Mouse (Mus musculus) macrophage (primary cell): Measurements from ENCODE around the gene Gm9903. TPM values are rescaled to one million over a fixed set of nuclear protein-coding genes. Genes with fewer than 3 reads are reported as not detected.
A peak's percentile ranks its signal among the peaks of the same experiment; 100 is the strongest.

Experiments
- H3K27ac ChIP-seq: fragments of 350-480 bp; formaldehyde crosslinking; 2 replicates; pipeline ENCODE4 v1.9.0; 2021
- H3K36me3 ChIP-seq: fragments of 350-480 bp; formaldehyde crosslinking; 2 replicates; pipeline ENCODE4 v1.9.0; 2021; ENCODE audit errors: inconsistent target
- H3K4me3 ChIP-seq: fragments of 350-480 bp; formaldehyde crosslinking; 2 replicates; pipeline ENCODE4 v1.9.0; 2021; ENCODE audit errors: inconsistent target
- H3K79me2 ChIP-seq: fragments of 350-480 bp; formaldehyde crosslinking; 2 replicates; pipeline ENCODE4 v1.9.0; 2021; ENCODE audit errors: inconsistent target
- WGBS: methylation state at CpG from one replicate; pipeline ENCODE4 v1.1.7; 2026; ENCODE audit warnings: inconsistent platforms; ENCODE audit not compliant: missing documents; 5-methylcytosine and 5-hydroxymethylcytosine counted together
- polyA plus RNA-seq: library from polyadenylated mRNA; stranded (reverse); fragments of 250-400 nt; gene quantifications from 3 replicates; pipeline ENCODE4 v1.2.4, GENCODE M21; 2018; ENCODE audit warnings: inconsistent platforms

The Gm9903 gene
- polyA plus RNA-seq, 1 experiment from 2014 or later = 0.10 TPM

- no peak overlapping the region for H3K4me3 ChIP-seq
- 94% methylated on average over 10 of the region's 10 CpGs for WGBS
- peaks cover 60% of the 10 kb centered on the region for H3K79me2 ChIP-seq
- peaks cover 16% of the 10 kb centered on the region; the same call in 1 of the 2 replicates for H3K36me3 ChIP-seq
- no peak overlapping the region for H3K27ac ChIP-seq
These were observed 25.6 kb downstream of the Gm9903 start for GRCm38 (mm10) chr5:33655251-33655840.

GRCm38 (mm10) chr5:33656739-33657138 is 27.0 kb downstream of the Gm9903 start:
- Histone ChIP-seq H3K27ac (peak overlapping the region; percentile 93), H3K4me3 (peak overlapping the region; percentile 91), H3K36me3 (peaks cover 16% of the 10 kb centered on the region; the same call in 1 of the 2 replicates), H3K79me2 (peaks cover 60% of the 10 kb centered on the region)
- 7% methylated on average over 1 of the region's 1 CpGs for WGBS

- Histone ChIP-seq H3K79me2 (peaks cover 60% of the 10 kb centered on the region), H3K4me3 (peak overlapping the region; percentile 91), H3K36me3 (peaks cover 16% of the 10 kb centered on the region; the same call in 1 of the 2 replicates), H3K27ac (peak overlapping the region; percentile 93)
- WGBS = under 1% methylated on average over 32 of the region's 32 CpGs
These were observed 27.6 kb downstream of the Gm9903 start for GRCm38 (mm10) chr5:33657251-33657786.

GRCm38 (mm10) chr5:33657787-33658663 is 28.3 kb downstream of the Gm9903 start, which contains the start of the genes Tacc3 and Tmem129:
Gene Tacc3, plus strand, starts transcription at chr5:33658128.
Gene Tmem129, minus strand, starts transcription at chr5:33658416.
- Histone ChIP-seq H3K79me2 (peaks cover 60% of the 10 kb centered on the region), H3K36me3 (peaks cover 16% of the 10 kb centered on the region; the same call in 1 of the 2 replicates), H3K27ac (peak within 1 kb of the TSS; percentile 93), H3K4me3 (peak within 1 kb of the TSS; percentile 91)
- under 1% methylated on average over 59 of the region's 60 CpGs for WGBS

GRCm38 (mm10) chr5:33658664-33659050 is 28.9 kb downstream of the Gm9903 start:
- peaks cover 14% of the 10 kb centered on the region; the same call in 1 of the 2 replicates for H3K36me3 ChIP-seq
- H3K27ac ChIP-seq = peak overlapping the region; percentile 93
- under 1% methylated on average over 26 of the region's 26 CpGs for WGBS
- peaks cover 60% of the 10 kb centered on the region for H3K79me2 ChIP-seq
- peak overlapping the region; percentile 91 for H3K4me3 ChIP-seq

GRCm38 (mm10) chr5:33668223-33668622 is 38.5 kb downstream of the Gm9903 start:
- Histone ChIP-seq H3K4me3 (no peak overlapping the region), H3K36me3 (peaks cover 22% of the 10 kb centered on the region; the same call in 1 of the 2 replicates)

GRCm38 (mm10) chr5:33671659-33672058 is 41.9 kb downstream of the Gm9903 start:
- no peaks in the 10 kb centered on the region for H3K79me2 ChIP-seq
- WGBS = 40% methylated on average over 5 of the region's 5 CpGs
- H3K27ac ChIP-seq = no peak overlapping the region
- H3K36me3 ChIP-seq = peaks cover 17% of the 10 kb centered on the region; the same call in 1 of the 2 replicates
- no peak overlapping the region for H3K4me3 ChIP-seq

More at GRCm38 (mm10) chr5:33668223-33668622, 38.5 kb downstream of the Gm9903 start:
- no peaks in the 10 kb centered on the region for H3K79me2 ChIP-seq
- no peak overlapping the region for H3K27ac ChIP-seq

- WGBS = 95% methylated on average over 2 of the region's 3 CpGs
- H3K4me3 ChIP-seq = no peak overlapping the region
- peaks cover 8% of the 10 kb centered on the region; the same call in 1 of the 2 replicates for H3K36me3 ChIP-seq
- no peaks in the 10 kb centered on the region for H3K79me2 ChIP-seq
- no peak overlapping the region for H3K27ac ChIP-seq
These were observed 44.7 kb downstream of the Gm9903 start for GRCm38 (mm10) chr5:33674439-33674838.

GRCm38 (mm10) chr5:33675964-33676363 is 46.2 kb downstream of the Gm9903 start:
- Histone ChIP-seq H3K36me3 (no peaks in the 10 kb centered on the region), H3K4me3 (no peak overlapping the region), H3K79me2 (no peaks in the 10 kb centered on the region), H3K27ac (no peak overlapping the region)
- 0% methylated on average over 1 of the region's 1 CpGs for WGBS

GRCm38 (mm10) chr5:33678244-33678643 is 48.5 kb downstream of the Gm9903 start:
- Histone ChIP-seq H3K79me2 (no peaks in the 10 kb centered on the region), H3K4me3 (no peak overlapping the region), H3K27ac (no peak overlapping the region), H3K36me3 (no peaks in the 10 kb centered on the region)
- WGBS = 91% methylated on average over 5 of the region's 5 CpGs

GRCm38 (mm10) chr5:33681044-33681443 is 51.3 kb downstream of the Gm9903 start:
- Histone ChIP-seq H3K79me2 (no peaks in the 10 kb centered on the region), H3K27ac (no peak overlapping the region), H3K4me3 (no peak overlapping the region), H3K36me3 (no peaks in the 10 kb centered on the region)
- WGBS = 63% methylated on average over 3 of the region's 3 CpGs

Other genes with a start within 250 kb of the Gm9903 start
- not detected in 3 replicates for gene Nkx1-1, start 195.9 kb upstream of the Gm9903 start, polyA plus RNA-seq
- 9.3 to 21.4 TPM (median 18.9 TPM) in 3 replicates for gene Fam53a, start 290 bp upstream of the Gm9903 start, polyA plus RNA-seq
- 28.4 to 65.1 TPM (median 34.0 TPM) in 3 replicates for gene Slbp, start 22.6 kb downstream of the Gm9903 start, polyA plus RNA-seq
- 6.1 to 26.7 TPM (median 22.0 TPM) in 3 replicates for gene Tacc3, start 28.2 kb downstream of the Gm9903 start, polyA plus RNA-seq
- gene Tmem129, start 28.5 kb downstream of the Gm9903 start, polyA plus RNA-seq = 11.7 to 18.8 TPM (median 18.6 TPM) in 3 replicates
- gene Fgfr3, start 91.7 kb downstream of the Gm9903 start, polyA plus RNA-seq = not detected in 3 replicates
- 18.0 to 31.8 TPM (median 23.1 TPM) in 3 replicates for gene Letm1, start 152.9 kb downstream of the Gm9903 start, polyA plus RNA-seq
- gene Nsd2, start 190.8 kb downstream of the Gm9903 start, polyA plus RNA-seq = 12.0 to 50.3 TPM (median 18.1 TPM) in 3 replicates